Mouse (Mus musculus): ENCODE measurements around the gene Ifi203. TPM values are rescaled to one million over a fixed set of nuclear protein-coding genes. Genes with fewer than 3 reads are reported as not detected.
"Not testable (repeated sequence)": the region's sequence is repeated elsewhere in the genome, so short reads cannot be mapped to it uniquely, and the experiment has no call there.

Gene Ifi203
- total RNA-seq, 2 experiments from 2014 or later: 0.68 to 0.72 TPM

DNA sequence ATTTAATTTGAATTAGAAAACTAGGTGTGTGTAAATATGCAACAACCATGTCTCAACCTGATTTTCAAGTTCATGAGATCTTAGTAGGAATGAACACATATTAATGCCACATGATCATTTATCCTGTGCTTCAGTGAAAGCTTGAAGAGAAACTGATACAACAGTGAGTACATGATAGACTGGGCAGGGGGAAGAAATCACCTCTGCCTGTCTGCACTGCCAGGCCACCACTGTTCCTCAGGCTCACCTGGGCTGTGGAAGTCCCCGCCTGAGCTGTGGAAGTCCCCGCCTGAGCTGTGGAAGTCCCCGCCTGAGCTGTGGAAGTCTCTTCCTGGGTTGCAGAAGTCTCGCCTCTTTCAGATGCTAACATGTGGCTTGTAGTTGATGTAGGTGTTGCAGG lies 36.6 kb downstream of the Ifi203 start:
- intact Hi-C loops (cut with DNase I); DNase-seq: not testable (repeated sequence)

DNA sequence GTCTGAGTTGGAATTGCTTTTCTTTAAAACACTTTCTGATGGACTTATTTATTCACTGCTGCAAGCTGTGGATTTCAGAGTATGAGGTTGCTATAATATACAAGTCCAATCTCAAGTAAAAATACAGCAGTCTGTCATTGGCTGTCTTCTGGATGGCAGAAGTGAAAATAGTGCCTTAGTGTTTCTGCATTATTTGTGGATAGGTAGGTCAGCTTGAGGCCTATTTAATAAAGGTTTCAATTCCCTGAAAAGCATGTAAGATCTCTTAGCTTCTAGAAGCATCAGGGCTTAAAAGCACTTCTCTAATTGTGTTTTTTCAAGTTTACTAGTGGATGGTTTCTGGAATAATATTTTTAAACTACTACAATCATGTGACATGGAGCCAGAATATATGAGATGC lies 52.7 kb downstream of the Ifi203 start:
- DNase-seq; intact Hi-C loops (cut with DNase I): not testable (repeated sequence)

DNA sequence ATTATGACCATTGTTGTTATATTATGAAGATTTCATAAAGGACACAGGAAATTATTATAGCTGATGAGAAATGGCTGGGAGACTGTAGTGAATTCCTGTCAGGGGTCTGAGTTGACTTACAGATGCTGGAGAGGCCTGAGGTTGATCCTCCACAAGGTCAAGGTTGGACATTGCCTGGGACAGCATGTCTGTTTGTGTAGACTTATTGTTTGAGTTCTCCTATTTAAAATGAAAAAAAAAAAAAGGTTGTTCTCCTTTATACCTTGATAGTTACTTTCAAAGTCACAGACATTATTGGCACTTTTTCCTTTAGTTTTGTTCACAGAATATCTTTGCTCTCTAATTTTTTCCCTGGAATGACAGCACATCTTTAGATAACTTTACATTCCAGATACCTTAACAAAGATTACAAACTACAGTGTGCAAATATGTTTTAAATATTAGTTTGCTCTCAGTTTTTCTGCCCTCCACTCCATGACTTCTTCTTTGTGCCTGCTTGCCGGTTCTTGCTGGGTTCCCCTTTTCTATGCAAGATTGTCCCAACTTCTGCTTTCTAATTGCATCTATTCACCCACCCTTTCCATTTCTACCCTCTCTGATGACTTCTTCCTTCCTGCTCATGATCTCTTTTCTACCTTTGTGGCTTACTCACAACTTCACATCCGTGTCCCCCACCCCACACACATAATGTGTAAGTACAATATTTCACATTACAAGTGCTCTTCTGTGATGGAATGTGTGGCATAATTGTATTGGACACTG lies 55.3 kb downstream of the Ifi203 start:
- intact Hi-C loops (cut with DNase I): not testable (repeated sequence)

DNA sequence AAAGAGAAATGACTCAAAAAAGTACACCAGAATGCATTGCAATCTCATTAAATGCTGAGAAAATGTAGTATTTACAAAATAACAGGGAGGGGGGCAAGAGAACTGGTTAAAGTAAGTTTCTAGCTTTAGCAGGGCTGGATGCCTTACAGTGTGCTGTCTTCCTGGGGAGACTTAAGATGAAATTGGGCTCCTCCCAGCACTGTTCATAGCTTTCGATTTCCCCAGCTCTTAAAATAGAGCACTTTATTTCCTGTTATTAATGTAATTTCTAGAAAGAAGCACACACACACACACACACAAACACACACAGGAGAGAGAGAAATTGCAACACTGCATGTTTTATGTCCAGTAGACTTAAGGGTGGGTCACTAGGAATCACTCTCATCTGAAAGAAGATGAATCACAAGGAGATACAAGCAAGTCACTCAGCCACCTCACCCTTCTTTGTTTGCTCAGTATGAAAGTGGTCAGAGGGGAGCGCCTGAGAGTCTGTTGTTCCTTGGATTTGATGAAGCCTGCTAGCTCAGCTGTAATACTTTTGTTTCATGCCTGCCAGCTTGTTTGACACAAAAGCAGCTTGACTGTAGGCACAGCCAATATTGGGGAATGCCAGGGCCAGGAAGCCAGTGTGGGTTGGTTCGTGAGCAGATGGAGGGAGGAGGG lies 62.3 kb downstream of the Ifi203 start:
- DNase-seq: peak; percentile 75
- intact Hi-C loops (cut with DNase I): not testable (repeated sequence)

More for the DNA sequence above, 55.3 kb downstream of the Ifi203 start:
- DNase-seq: not testable (repeated sequence)

DNA sequence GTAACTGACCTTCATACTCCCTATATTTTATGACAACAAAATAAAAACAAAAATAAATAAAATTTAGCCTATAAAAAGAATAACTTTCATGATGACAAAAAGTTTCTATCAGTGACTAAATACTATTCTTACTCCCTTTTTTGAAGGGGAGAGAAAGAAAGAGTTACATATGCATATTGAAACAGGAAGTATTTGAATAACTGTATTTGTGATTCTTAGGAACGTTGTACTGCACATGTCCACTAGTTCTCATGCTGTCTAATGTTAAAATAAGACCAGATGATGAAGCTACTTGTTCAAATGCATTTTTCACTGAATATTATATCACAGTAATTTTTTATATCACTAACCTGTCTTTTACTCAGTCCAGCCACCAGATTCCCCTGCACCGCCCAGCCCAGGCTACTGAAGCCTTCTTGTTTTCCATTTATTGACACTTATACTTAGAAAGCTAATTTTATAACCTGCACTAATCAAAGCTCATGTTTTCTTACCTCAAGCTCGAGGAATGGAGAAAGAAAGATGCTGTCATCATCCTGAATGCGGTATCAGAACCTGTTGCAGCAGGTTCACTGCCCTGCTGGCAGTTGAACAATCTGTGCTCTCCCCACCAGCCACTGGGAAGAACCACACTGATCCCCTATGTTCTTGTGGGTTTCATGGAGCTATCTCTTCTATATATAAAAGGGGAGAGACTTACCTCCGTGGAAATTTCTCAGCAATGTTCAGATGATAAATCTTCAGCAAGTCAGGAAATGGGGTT lies 63.1 kb downstream of the Ifi203 start:
- intact Hi-C loops (cut with DNase I); DNase-seq: not testable (repeated sequence)

DNA sequence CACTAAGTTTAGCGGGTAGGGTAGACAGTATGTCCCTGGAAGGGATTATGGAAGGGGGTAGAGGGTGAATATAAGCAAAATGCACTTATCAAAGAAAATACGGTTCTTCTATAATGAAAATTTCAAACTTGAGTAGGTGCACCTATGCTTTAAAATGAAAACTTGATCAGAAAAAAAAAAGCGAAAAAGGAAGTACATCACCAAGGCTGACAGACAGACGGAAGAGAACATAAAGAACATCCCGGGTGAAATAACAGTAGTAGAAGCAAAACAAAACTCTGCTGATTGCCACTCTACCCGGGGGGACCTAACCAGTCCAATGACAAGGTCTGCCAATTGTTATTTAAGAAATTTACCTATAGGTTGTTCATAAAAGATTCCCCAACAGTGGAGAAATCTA lies 64.2 kb downstream of the Ifi203 start:
- intact Hi-C loops (cut with DNase I); DNase-seq: not testable (repeated sequence)

DNA sequence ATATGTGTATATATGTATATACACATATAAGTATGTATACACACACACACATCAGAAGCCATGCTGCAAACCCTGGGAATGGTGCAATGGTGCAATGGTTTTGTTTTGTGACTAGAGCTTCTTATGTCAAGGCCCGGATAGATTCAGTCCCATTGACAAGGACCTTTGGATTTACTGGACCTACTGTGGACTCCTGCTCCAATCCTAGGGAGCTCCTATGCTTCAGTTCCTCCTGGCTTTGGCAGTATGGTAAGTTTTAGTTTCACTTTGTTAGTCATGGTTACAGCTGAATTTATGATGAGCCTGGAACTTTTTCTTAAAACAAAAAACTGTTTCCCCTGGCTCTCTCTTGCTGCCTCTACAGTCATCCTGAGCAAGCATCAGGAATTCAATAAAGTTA lies 65.3 kb downstream of the Ifi203 start:
- DNase-seq; intact Hi-C loops (cut with DNase I): not testable (repeated sequence)

Other genes with a start within 250 kb of the Ifi203 start
- gene Ifi207, start 200.9 kb downstream of the Ifi203 start, total RNA-seq (2021): under 1 TPM; 0.24 to 0.28 TPM
- under 1 TPM in 1 of 2 experiments, not detected in 1; 0.16 TPM for gene Ifi204, start 175.7 kb downstream of the Ifi203 start, total RNA-seq (2021)
- under 1 TPM in 1 of 2 experiments, not detected in 1; 0.26 TPM for gene Ifi211, start 29.6 kb downstream of the Ifi203 start, total RNA-seq (2021)
- gene Mndal, start 181 bp downstream of the Ifi203 start, total RNA-seq (2021): 1 to 10 TPM; 1.3 to 1.6 TPM
- not detected for gene Ifi202b, start 40.1 kb upstream of the Ifi203 start, total RNA-seq (2021)
- gene Ifi205, start 89.1 kb upstream of the Ifi203 start, total RNA-seq (2021): not detected
- gene Olfr433, start 98.0 kb upstream of the Ifi203 start, total RNA-seq (2021): not detected
- not detected for gene Olfr432, start 106.5 kb upstream of the Ifi203 start, total RNA-seq (2021)
- not detected for gene Olfr430, start 123.9 kb upstream of the Ifi203 start, total RNA-seq (2021)
- gene Olfr429, start 141.7 kb upstream of the Ifi203 start, total RNA-seq (2021): not detected
- not detected for gene Olfr427, start 154.2 kb upstream of the Ifi203 start, total RNA-seq (2021)
- not detected for gene Olfr231, start 178.5 kb upstream of the Ifi203 start, total RNA-seq (2021)
- not detected for gene Olfr424, start 188.8 kb upstream of the Ifi203 start, total RNA-seq (2021)
- not detected for gene Olfr420, start 213.0 kb upstream of the Ifi203 start, total RNA-seq (2021)
- gene Spta1, start 230.1 kb upstream of the Ifi203 start, total RNA-seq (2021): under 1 TPM in 1 of 2 experiments, not detected in 1; 0.08 TPM